Mouse (Mus musculus) lung, postnatal 10 days (tissue): ENCODE results near the gene Olfr871.
"Not testable (repeated sequence)": the region's sequence is repeated elsewhere in the genome, so short reads cannot be mapped to it uniquely, and the experiment has no call there.

ENCODE experiments used
- DNase-seq: peaks from one replicate; pipeline ENCODE4 v3.0.0; 2021

Gene Olfr871

GRCm38 (mm10) chr9:20211907-20212306, at the start of gene Olfr871:
TSS of gene Olfr871 (plus strand) at chr9:20212207.
- no peak for DNase-seq

- no peak for DNase-seq
Measured at GRCm38 (mm10) chr9:20173957-20174356, 38.0 kb upstream of the Olfr871 start, which contains the start of gene Olfr870. TSS of gene Olfr870 (minus strand) at chr9:20174057.

- DNase-seq, result no peak
Measured at GRCm38 (mm10) chr9:20179463-20179862, 32.5 kb upstream of the Olfr871 start.

- DNase-seq, result no peak
Measured at GRCm38 (mm10) chr9:20202131-20202530, 9.9 kb upstream of the Olfr871 start.

GRCm38 (mm10) chr9:20203413-20203984, 8.5 kb upstream of the Olfr871 start:
- not testable (repeated sequence) for DNase-seq

- DNase-seq, result no peak
Measured at GRCm38 (mm10) chr9:20210812-20211211, 1.2 kb upstream of the Olfr871 start.

- DNase-seq, result no peak
Measured at GRCm38 (mm10) chr9:20211477-20211876, 530 bp upstream of the Olfr871 start.

GRCm38 (mm10) chr9:20236819-20237218, 24.8 kb downstream of the Olfr871 start, which contains the start of gene Olfr872:
TSS of gene Olfr872 (plus strand) at chr9:20237119.
- DNase-seq, result no peak

GRCm38 (mm10) chr9:20237378-20237777, 25.4 kb downstream of the Olfr871 start:
- no peak for DNase-seq
